Mouse (Mus musculus) large intestine, adult 2 months (tissue): ENCODE data around the gene Ncor1. TPM values are rescaled to one million over a fixed set of nuclear protein-coding genes. Genes with fewer than 3 reads are reported as not detected.
"Not testable (repeated sequence)": the region's sequence is repeated elsewhere in the genome, so short reads cannot be mapped to it uniquely, and the experiment has no call there.

Source experiments
- DNase-seq: peaks from one replicate; pipeline ENCODE4 v3.0.0-alpha.2; 2012; ENCODE audit warnings: low read depth, low spot score
- WGBS: fragments of 180-500 bp; shearing (Covaris S2); methylation state at CpG from one replicate; pipeline ENCODE4 v1.1.7; 2018; 5-methylcytosine and 5-hydroxymethylcytosine counted together
- polyA plus RNA-seq: library from polyadenylated mRNA; depleted of rRNA; stranded (reverse); fragments of >200 nt; gene quantifications from 2 replicates; pipeline ENCODE4 v1.2.3, GENCODE M21; 2012

Ncor1 gene
- polyA plus RNA-seq, 1 experiment, result 75.6 TPM

DNA sequence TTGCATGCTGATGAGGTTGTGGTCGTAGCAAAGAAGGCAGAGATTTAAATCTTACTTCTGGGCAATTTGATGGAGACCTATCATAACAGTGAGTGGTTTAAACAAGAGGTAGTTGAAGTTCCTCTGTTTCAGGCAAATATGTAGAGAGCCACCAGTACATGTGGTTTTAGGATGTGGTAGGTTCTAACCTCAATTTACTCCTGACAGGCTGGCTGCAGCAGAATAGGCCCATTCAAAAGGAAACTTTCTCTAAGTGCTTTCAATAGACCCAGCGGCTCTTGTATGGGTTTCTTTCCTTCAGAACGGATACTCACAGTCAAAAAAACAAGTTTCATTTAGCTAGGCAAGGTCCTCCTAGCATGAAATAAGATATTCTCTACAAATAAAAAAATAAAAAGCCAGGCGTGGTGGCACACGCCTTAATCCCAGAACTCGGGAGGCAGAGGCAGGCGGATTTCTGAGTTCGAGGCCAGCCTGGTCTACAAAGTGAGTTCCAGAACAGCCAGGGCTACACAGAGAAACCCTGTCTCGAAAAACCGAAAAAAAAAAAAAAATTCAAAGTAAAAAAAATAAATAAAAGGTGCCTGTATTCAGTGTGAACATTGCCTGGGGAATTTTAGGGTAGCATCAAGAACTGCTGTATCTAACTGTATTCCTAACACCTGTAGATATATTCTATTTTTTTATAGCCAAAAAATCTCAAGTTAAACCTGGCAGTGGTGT, 70.6 kb downstream of the Ncor1 start:
- no peak for DNase-seq
- 91% methylated on average over 10 of the region's 10 CpGs for WGBS

DNA sequence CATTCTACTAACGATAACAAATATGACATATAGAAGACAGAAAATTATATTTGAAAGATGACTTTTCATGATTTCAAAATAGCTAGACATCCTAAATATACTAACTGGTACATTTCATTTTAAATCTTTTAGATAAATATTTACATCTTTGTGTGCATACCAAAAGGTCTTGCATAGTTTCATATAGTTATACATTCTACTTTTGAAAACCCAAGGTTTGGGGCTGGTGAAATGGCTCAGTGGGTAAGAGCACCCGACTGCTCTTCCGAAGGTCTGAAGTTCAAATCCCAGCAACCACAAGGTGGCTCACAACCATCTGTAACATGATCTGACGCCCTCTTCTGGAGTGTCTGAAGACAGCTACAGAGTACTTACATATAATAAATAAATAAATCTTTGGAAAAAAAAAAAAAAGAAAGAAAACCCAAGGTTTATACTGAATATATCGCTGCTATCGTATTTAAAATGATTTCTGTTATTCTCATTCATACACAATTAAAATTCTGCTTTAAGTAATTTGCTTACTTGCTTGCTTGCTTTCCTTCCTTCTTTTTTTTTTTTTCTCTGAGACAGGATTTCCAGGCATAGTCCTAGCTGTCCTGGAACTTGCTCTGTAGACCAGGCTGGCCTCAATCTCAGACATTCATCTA, 81.0 kb downstream of the Ncor1 start:
- 78% methylated on average over 6 of the region's 6 CpGs for WGBS
- not testable (repeated sequence) for DNase-seq

GRCm38 (mm10) chr11:62371776-62372175, 86.6 kb downstream of the Ncor1 start:
- WGBS, result 83% methylated on average over 2 of the region's 2 CpGs
- DNase-seq, result no peak

GRCm38 (mm10) chr11:62369924-62370323, 88.4 kb downstream of the Ncor1 start:
- no peak for DNase-seq

GRCm38 (mm10) chr11:62366879-62367278, 91.5 kb downstream of the Ncor1 start:
- no peak for DNase-seq
- 79% methylated on average over 6 of the region's 6 CpGs for WGBS

GRCm38 (mm10) chr11:62355216-62355615, 103.1 kb downstream of the Ncor1 start:
- DNase-seq, result no peak
- 76% methylated on average over 2 of the region's 2 CpGs for WGBS

- WGBS, result 63% methylated on average over 4 of the region's 4 CpGs
- no peak for DNase-seq
These were observed 106.4 kb downstream of the Ncor1 start for GRCm38 (mm10) chr11:62351948-62352347.

DNA sequence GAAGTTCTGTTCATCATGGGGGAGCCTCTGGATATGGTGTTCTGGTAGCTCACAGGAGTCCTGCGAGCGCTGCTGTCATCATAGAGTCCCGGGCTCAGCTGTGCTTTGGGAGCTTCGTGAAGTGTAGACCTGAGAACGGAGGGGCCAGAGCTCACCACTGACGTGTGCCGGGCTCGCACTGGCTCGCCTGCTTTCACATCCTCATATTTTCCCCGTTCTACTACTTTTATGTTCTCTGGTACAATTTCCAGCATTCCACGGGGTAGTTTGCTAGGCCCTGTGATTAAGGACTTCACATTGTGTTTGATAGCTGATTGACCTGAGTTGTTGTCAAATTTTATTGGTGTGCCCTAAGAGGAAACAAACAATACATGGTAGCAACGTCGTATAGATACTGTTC, 115.3 kb downstream of the Ncor1 start:
- no peak for DNase-seq
- 84% methylated on average over 13 of the region's 13 CpGs for WGBS

GRCm38 (mm10) chr11:62332228-62332627, 126.1 kb downstream of the Ncor1 start:
- 93% methylated on average over 4 of the region's 4 CpGs for WGBS

DNA sequence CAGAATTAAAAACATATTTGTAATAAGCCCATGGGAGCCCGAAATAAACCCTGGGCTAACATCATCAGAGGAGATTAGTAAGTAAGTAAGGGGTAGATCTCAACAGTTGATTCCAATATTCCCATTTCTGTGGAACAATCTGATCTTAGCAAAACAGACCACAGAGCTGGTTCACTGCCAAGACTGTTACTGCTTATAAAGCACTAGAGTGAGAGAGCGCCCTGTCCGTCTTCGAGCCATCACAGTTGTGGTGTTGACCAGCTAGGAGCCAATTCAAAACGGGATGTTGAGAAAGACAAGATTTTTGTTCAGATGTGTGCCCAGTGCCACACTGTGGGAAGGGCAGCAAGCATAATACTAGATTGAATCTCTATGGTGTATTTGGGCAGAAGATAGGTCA, 127.2 kb downstream of the Ncor1 start:
- 49% methylated on average over 5 of the region's 5 CpGs for WGBS

More at GRCm38 (mm10) chr11:62332228-62332627, 126.1 kb downstream of the Ncor1 start:
- no peak for DNase-seq

GRCm38 (mm10) chr11:62323659-62324058, 134.7 kb downstream of the Ncor1 start:
- 87% methylated on average over 3 of the region's 3 CpGs for WGBS
- DNase-seq, result no peak

More for the DNA sequence above, 127.2 kb downstream of the Ncor1 start:
- DNase-seq, result no peak

- WGBS, result 36% methylated on average over 3 of the region's 3 CpGs
- DNase-seq, result no peak
These were observed 138.2 kb downstream of the Ncor1 start for GRCm38 (mm10) chr11:62320097-62320496.

- no peak for DNase-seq
- WGBS, result 90% methylated on average over 11 of the region's 11 CpGs
These were observed 140.6 kb downstream of the Ncor1 start for GRCm38 (mm10) chr11:62317746-62318145.

GRCm38 (mm10) chr11:62314984-62315383, 143.4 kb downstream of the Ncor1 start:
- no peak for DNase-seq
- WGBS, result 62% methylated on average over 5 of the region's 5 CpGs

DNA sequence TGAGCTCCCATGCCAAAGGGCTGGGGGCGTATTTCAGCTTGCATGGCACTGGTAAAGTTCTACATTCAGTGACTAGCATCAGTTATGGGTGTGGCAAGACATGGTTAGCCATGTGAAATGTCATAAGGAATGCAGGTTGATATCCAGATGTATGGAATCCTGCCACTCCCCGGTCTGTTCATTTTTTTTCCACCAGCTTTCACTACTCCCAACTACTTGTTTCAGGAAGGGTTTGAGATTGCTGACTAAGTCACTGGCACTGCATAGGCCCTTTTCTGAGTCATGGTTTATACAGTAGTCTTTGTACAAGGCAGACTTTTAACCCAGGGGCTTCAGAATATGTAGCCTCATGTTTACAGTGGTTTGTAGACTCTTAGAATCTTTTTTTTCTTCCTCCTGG, 149.0 kb downstream of the Ncor1 start:
- 86% methylated on average over 2 of the region's 2 CpGs for WGBS
- no peak for DNase-seq

GRCm38 (mm10) chr11:62305866-62306265, 152.5 kb downstream of the Ncor1 start:
- DNase-seq, result no peak
- WGBS, result 86% methylated on average over 2 of the region's 2 CpGs

DNA sequence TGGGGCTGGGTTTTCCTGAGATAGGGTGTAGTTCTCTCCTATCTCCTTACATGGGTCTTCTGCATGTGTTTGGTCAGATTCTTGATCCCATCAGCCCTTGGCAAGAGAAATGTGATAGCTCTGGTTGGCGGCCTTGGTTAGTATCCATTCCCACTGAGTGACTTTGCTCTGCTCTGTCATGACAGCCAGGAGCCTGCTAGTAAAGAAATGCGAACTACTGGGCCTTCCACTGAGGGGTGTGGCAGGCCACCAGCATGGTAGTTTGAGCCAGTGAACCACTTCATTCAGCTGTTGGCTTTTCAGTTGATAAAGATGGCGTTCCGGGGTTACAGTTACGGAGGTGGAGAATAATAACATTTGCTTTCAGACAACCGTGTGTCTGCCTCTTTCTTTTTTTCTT, 159.5 kb downstream of the Ncor1 start:
- no peak for DNase-seq
- WGBS, result 90% methylated on average over 6 of the region's 6 CpGs

DNA sequence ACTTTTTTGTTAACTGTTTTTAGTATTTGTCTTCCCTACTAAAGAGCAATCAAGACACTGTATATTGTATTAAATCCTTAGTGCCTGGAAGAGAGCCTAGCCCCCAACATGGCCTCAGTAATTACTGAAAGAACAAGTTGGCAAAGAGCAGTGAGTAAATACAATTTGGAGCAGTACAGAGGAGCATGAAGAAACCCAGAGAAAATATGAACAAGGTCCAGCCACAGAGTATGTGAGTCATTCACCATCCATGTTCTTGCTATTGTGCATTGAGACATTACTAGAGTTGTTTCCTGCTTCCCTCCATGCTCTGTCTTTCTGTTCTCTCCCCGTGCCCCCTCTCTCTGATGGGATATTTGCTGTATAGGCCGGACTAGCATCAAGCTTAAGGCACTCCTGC, 164.2 kb downstream of the Ncor1 start:
- DNase-seq, result no peak
- 41% methylated on average over 2 of the region's 2 CpGs for WGBS

GRCm38 (mm10) chr11:62287700-62288099, 170.6 kb downstream of the Ncor1 start:
- WGBS, result 100% methylated on average over 1 of the region's 1 CpGs
- DNase-seq, result no peak

- 80% methylated on average over 8 of the region's 8 CpGs for WGBS
- DNase-seq, result no peak
These were observed 173.3 kb downstream of the Ncor1 start for GRCm38 (mm10) chr11:62285020-62285419.

GRCm38 (mm10) chr11:62284020-62284419, 174.3 kb downstream of the Ncor1 start:
- not testable (repeated sequence) for DNase-seq
- 91% methylated on average over 3 of the region's 3 CpGs for WGBS
